Mouse (Mus musculus): ENCODE measurements around the gene Vmn2r61. TPM values are rescaled to one million over a fixed set of nuclear protein-coding genes. Genes with fewer than 3 reads are reported as not detected.

Vmn2r61 gene
- not detected in 2 replicates for total RNA-seq (2012; rRNA removed)

GRCm38 (mm10) chr7:42259753-42260152, at the start of gene Vmn2r61:
Vmn2r61 (plus strand) TSS chr7:42260053.
- no peaks in the 10 kb centered on the region for H3K4me1 ChIP-seq (ENCODE audit: control insufficient read depth in 2 of 2, insufficient read depth in 2 of 2, low read length in 2 of 2, poor library complexity in 1 of 2)
- no peaks in the 10 kb centered on the region for H3K36me3 ChIP-seq (ENCODE audit: control insufficient read depth, insufficient read depth, low read length, poor library complexity, severe bottlenecking)
- H3K9me3 ChIP-seq (ENCODE audit: control insufficient read depth, insufficient read depth, low read depth, low read length), result no peaks in the 10 kb centered on the region
- no peak within 1 kb of the TSS for H3K9ac ChIP-seq (ENCODE audit: insufficient read depth, low read depth, low read length, poor library complexity, severe bottlenecking)
- TF ChIP-seq ZC3H11A (IDR thresholded peaks at IDR 0.05; ENCODE audit: borderline replicate concordance, low read depth, low read length) (no peak), ZNF384 (IDR thresholded peaks at IDR 0.05; ENCODE audit: low read depth, low read length) (no peak), CHD2 (IDR thresholded peaks at IDR 0.05; ENCODE audit: low read depth, low read length) (no peak), MAFK (IDR thresholded peaks at IDR 0.05; ENCODE audit: insufficient read depth, low read depth, low read length) (no peak), HCFC1 (IDR thresholded peaks at IDR 0.05; ENCODE audit: borderline replicate concordance, insufficient read depth, low read length) (no peak)
- H3K4me3 ChIP-seq (ENCODE audit: insufficient read depth in 1 of 2, low read depth in 1 of 2, low read length in 2 of 2, poor library complexity in 1 of 2, severe bottlenecking in 1 of 2), result no peak within 1 kb of the TSS
- DNase-seq (ENCODE audit: low read depth, low spot score), result no peak
- in situ Hi-C loops (cut with MboI; ENCODE audit: low sequenced_read_pairs in 2 of 2, unreplicated experiment in 2 of 2), result no loop called here
- H3K27ac ChIP-seq (ENCODE audit: insufficient read depth, low read depth, low read length, poor library complexity, severe bottlenecking), result no peak within 1 kb of the TSS

Other genes starting within 250 kb of the Vmn2r61 start
- gene Vmn2r59, start 201.0 kb upstream of the Vmn2r61 start, total RNA-seq (2012; rRNA removed), result not detected in 2 replicates
- under 0.01 and 0.04 TPM in 2 replicates for gene Vmn2r60, start 152.3 kb upstream of the Vmn2r61 start, total RNA-seq (2012; rRNA removed)
- gene 4933421I07Rik, start 188.1 kb downstream of the Vmn2r61 start, total RNA-seq (2012; rRNA removed), result not detected in 2 replicates
- gene Zfp141, start 245.7 kb downstream of the Vmn2r61 start, total RNA-seq (2012; rRNA removed), result 41.8 and 56.6 TPM in 2 replicates

All from ES-E14 (cell line).